Mouse (Mus musculus): Measurements from ENCODE around the gene Tapbp.
"Not testable (repeated sequence)": the region's sequence is repeated elsewhere in the genome, so short reads cannot be mapped to it uniquely, and the experiment has no call there.

The Tapbp gene

DNA sequence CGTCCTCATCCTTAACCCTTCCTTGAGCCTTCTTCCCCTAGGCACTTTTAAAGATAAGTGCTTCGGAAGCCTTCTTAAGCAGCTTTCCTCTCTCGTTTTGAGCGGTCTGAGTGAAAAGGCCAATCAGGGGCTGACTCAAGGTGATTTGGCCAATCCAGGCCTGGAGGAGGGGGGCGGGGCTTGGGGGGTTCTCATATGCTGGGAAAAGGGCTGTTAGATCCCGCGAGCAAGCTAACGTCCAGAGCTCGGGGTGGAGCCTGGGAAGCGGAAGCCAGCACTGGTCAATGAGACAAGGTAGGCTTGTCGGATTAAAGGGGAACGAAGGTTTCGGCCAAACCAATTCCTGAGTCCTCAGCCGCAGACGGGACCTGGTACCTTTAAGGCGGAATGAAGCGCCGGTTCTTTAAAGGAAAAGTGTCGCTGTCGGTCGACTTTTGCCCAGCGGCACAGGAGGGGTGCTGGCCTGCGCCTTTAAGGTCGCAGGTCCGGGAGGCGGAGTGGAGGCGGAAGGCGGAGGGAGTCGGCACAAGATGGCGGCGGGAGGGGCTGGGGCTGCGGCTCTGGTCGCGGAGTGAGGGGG is at the start of gene Tapbp, which contains the start of gene Zbtb22:
Gene Tapbp (plus strand): TSS at position 229 of the 580 bp plus-strand sequence.
Gene Zbtb22 (plus strand): TSS at position 234 of the 580 bp plus-strand sequence.
- DNase-seq (ENCODE audit: low spot score in 2 of 2): peak; percentile 93 to 95

DNA sequence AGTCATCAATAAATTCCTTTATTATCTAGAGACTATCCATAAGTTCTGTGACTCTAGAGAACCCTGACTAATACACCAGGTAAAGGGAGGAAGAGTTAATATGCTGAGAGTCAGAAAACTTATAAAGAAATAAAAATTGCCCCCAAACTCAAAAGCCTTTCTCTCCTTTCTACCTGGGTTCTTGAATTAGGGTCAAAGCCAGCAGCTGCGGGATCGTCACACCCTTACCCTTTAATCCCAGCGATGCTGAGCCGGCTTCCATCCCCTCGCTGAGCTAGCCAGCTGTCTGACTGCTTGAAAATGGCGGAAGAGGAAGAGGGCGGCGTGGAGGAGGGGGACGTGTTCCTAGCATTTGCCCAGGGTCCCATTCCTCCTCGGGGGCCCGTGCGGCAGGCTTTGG is 42.2 kb upstream of the Tapbp start, which contains the start of gene Gm7029:
Gene Gm7029 (plus strand): TSS at position 301 of the 400 bp plus-strand sequence.
- not testable (repeated sequence) for DNase-seq (ENCODE audit: low spot score in 2 of 2)

DNA sequence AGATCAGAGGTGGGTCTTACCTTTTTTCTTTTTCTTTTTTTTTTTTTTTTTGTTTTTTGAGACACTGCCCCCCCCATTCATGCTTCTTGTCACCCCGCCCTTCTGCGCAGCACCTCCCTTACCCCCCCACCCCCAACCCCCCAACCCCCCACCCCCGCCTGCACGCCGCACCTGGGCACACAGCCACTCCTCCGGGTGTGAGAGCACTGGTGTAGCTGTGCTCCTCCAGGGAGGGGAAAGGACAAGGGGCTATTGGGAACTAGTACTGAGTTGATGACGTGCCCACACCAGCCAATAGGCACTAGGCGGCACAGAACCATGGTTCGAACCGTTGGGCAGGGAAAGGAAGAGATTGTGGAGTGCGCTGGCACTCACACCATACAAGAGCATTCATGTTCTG is 41.3 kb upstream of the Tapbp start:
- DNase-seq (ENCODE audit: low spot score in 2 of 2): no peak

DNA sequence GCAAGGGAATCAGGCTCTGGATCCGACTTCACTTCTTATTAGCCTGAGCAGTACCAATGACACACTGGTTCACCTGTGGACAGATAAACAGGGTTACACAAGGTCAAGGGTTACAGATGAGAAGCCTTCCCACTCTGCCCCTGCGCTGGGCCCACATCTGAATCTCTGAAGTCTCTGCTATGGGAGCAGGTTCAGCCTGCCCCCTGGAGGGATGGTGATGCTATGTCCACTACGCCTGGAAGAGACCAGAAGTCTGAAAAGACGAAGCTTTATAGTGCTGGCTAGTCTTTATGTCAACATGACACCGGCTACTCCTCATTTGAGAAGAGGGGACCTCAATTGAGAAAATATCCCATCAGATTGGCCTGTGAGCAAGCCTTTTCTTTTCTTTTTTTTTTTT is 39.9 kb upstream of the Tapbp start:
- not testable (repeated sequence) for DNase-seq (ENCODE audit: low spot score in 2 of 2)

DNA sequence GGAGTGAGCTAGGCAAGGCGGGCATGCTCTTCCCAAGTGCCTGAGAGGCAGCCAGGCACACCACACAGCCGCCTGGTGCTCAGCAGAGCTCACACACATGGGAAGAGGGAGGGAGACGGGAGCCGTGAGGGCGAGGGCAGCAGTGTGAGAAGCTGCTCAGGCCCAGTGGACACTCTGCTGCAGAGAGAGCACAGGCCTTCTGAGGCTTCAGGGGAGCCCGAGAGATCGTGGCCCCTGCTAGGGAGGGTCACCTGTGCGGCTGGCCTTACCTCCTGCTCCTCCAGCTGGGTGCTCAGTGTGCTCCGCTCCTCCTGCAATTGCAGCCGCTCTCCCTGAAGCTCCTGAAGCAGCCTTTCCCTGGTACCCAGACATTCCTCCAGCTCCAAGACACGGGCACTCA is 31.4 kb upstream of the Tapbp start:
- not testable (repeated sequence) for DNase-seq (ENCODE audit: low spot score in 2 of 2)

DNA sequence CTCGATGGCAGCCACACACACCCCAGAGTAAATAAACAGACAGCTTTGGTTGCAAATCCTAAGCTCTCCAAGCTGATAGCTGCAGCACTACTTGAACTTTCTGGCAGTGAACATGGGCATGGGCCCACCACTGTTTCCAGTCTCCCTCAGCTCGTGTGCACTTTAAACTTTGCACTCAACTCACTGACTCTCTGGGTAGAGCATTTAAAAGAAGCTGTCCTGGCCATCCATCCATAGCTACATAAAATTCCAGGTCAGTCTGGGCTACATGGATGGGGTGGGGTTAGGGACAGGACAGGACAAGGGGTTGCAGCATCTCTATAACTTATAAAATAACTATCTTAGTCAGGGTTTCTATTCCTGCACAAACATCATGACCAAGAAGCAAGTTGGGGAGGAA is 27.9 kb upstream of the Tapbp start:
- DNase-seq (ENCODE audit: low spot score in 2 of 2): not testable (repeated sequence)

DNA sequence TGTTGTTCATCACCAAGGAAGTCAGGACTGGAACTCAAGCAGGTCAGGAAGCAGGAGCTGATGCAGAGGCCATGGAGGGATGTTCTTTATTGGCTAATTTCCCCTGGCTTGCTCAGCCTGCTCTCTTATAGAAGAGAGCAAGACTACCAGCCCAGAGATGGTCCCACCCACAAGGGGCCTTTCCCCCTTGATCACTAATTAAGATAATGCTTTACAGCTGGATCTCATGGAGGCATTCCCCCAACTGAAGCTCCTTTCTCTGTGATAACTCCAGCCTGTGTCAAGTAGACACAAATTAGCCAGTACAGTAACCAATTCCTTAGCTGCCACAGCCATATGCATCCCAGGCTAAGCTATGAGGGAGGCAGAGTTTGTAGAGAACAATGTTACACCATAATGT is 27.5 kb upstream of the Tapbp start:
- not testable (repeated sequence) for DNase-seq (ENCODE audit: low spot score in 2 of 2)

DNA sequence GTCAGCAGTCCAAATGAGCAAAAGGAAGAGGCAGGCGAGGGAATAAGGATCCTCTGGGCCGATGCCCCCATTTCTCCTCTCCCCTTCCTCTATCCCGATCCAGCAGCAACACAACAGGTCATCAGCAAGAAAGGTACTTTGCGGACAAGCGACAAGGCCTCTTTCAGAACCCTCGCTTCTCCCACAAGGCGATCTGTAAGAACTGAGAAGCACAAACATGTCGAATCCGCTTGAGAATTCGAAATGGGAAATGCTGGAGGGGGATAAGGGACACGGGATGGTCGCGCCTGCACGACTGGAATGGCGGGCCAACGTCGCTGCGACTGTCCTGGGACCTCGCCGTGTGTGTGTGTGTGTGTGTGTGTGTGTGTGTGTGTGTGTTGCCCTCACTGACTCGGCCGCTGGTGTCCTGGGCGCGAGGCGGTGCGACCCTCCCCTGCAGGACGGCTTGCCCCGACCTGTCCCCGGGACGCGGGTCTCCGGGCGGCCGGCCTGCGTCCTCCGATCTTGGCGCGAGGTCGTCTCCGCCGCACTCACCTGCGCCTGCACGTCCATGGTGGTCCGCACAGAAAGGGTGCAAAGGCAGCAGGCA is 25.7 kb upstream of the Tapbp start:
- not testable (repeated sequence) for DNase-seq (ENCODE audit: low spot score in 2 of 2)

DNA sequence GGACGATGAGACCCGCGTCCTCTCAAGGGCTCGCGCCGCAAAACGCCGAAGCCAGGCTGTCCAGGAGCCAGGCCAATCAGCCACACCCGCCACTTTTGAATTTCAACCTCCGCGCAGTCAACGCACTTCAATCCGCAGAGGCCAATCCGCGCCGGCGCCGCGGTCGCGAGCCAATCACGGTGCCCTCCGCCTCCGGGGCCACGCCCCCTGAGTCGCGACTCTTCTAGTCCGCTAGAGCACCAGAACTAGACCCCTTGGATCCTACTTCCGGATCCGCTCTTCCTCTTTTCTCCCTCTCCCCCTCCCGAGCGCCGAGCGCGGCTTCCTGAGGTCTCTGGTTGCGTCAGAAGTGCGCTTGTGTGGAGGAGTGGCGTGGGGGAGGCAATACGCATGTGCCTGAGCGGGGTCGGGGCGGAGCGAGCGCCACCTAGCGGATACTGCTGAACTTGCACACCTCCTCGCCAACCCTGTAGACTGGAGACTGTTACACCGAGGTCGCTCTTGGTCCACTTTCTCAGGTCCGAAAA is 25.1 kb upstream of the Tapbp start, which contains the start of gene Kifc1:
Gene Kifc1 (minus strand): TSS at position 129 of the 527 bp plus-strand sequence.
- DNase-seq (ENCODE audit: low spot score in 2 of 2): peak; percentile 98 to 99

DNA sequence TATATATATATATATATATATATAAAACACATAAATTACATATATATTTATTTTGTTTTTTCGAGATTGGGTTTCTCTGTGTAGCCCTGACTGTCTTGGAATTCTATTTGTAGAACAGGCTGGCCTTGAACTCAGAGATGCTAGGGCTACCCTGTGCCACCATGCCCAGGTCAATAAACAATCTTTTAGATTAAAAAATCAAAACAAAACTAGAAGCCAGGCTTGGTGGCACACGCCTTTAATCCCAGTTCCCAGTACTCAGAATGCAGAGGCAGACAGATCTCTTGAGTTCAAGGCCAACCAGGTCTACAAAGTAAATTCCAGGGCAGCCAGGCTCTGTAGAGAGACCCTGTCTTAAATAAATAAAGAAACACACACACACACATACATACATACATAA is 24.3 kb upstream of the Tapbp start:
- DNase-seq (ENCODE audit: low spot score in 2 of 2): no peak

DNA sequence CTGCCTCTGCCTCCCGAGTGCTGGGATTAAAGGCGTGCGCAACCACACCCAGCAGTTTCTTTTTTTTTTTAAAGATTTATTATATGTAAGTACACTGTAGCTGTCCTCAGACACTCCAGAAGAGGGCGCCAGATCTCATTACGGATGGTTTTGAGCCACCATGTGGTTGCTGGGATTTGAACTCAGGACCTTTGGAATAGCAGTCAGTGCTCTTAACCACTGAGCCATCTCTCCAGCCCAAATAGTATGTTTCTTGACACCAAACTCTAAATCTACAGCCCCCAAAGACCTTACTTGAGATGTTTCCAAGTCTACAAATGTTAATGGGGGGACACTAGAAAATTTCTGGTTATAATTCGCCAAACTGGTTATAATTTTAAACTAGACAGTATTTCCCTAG is 23.8 kb upstream of the Tapbp start:
- not testable (repeated sequence) for DNase-seq (ENCODE audit: low spot score in 2 of 2)

DNA sequence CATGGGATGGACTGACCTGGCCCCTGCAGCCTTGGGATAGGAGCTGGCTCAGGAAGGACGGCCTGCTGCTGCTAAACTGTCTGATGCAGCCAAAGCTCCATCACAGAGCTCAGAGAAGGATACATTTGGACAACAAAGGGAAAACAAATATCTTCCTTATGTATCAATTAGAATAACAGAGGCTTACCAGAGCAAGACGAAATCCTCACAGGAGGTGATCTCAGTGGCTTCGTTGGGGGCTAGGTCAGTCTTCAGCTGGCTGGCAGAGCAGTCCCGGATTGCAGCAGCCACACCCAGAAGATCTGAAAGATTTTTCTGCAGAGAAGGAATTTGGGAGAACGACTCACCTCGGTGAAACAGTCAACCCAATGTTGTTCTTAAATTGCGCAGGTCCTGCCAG is 23.3 kb upstream of the Tapbp start:
- DNase-seq (ENCODE audit: low spot score in 2 of 2): no peak

DNA sequence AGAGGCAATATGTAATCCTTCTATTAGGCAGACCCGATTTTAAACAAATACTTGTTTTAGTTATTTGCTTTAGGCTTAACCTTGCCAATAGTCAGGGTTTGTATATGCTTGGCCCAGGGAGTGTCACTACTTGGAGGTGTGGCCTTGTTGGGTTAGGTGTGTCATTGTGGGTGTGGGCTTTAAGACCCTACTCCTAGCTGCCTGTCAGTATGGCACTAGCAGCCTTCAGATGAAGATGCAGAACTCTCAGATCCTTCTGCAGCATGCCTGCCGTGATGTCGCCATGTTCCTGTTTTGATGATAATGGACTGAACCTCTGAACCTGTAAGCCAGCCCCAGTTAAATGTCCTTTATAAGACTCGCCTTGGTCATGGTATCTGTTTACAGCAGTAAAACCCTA is 22.7 kb upstream of the Tapbp start:
- DNase-seq (ENCODE audit: low spot score in 2 of 2): not testable (repeated sequence)

DNA sequence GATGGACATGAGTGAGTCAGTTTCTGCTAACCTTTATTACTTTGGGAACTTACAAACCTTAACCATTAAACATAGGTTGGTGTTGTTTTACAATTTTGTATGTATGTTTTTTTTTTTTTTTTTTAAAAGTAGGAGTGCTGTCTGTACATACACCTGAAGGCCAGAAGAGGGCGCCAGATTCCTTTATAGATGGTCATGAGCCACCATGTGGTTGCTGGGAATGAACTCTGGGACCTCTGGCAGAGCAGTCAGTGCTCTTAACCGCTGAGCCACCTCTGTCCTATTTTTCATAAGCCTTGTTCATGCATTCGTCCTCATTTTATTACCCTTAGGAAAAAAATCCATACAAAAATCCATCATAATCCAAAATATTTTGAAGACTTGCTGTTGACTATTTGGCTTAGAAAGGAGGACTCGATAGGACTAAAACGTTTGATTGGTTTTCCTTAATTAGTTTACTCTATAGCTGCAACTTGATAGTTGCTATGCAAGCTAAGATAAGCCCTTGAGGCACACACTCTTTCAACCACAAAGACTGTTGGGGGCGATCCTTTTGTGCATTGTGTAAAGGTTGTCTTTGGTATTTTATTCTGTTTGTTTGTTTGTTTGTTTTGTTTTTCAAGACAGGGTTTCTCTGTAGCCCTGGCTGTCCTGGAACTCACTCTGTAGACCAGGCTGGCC is 18.4 kb upstream of the Tapbp start:
- no peak for DNase-seq (ENCODE audit: low spot score in 2 of 2)

DNA sequence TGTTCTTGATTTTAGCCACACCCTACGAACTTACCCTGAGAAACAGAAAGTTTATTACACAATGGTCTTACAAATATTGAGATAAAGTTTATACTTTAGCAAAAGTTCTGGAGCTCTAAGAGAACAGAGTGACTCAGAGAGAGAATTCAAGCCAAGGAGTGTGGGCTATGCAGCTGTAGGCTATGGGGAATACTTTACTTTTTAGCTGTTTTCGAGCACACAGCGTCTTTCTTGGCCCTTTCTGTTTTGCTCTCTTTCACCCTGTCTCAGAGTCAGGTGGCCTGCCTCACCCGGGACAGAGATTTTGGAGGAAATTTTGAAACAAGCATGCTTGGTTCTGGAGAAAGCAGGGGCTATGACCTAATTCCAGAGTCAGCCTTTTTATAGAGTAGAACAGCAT is 17.5 kb upstream of the Tapbp start:
- not testable (repeated sequence) for DNase-seq (ENCODE audit: low spot score in 2 of 2)

DNA sequence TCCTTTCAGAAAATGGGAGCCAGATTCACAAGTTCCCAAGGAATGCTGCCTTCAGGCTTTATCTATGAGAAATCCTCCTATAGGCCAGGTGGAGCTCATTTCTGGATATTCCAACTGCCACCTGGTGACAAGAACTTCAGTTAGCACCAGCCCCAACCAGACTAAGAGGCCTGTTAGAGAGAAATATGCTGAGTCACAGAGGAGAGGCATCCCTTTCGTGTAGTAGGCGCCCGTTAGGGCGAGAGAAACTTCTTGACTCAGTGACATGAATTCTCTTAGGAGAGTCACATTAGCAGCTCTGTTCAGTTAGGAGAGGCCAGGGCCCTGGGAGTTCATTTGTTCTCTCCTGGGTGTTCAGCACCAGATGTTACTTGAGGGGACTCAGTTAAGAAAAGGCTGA is 16.1 kb upstream of the Tapbp start:
- DNase-seq (ENCODE audit: low spot score in 2 of 2): no peak

DNA sequence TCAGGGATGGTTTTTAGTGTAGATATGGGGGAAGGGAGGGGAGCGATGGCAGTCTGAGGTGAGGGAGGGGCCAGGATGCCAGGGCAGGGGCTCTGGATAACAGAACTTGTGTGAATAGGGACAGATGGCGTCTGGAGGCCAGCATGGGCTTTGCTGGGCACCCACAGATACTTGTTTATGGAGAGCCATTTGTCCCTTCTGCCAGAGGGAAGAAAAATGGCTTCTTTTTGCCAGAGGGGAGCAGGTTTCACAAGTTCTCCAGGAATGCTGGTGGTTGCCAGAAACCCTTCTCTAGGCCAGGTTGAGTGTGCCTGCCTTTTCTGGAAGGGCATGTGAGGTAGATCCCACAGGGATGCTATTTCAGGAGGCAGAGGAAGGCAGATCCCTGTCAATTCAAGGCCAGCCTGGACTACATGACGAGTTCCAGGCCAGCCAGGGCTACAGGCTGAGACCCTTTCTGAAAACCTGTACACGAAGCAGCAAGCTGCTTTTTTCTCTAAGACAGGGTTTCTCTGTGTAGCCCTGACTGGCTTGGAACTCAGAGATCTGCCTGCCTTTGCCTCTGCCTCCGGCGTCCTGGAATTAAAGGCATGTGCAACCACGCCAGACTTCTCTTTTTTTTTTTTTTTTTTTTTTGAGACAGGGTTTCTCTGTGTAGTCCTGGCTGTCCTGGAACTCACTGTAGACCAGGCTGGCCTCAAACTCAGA is 15.3 kb upstream of the Tapbp start:
- no peak for DNase-seq (ENCODE audit: low spot score in 2 of 2)

DNA sequence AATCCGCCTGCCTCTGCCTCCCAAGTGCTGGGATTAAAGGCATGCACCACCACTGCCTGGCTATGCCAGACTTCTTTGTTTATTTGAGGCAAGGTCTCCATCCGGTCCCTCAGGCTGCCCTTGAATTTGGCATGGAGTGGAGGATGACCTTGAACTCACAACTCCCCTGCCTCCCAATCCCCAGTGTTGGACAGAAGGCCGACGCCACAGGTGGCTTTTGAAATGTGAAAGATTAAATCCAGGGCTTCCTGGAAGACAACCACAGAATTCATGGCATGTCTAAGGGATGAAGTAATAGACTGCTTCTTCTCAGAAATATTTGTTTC is 14.7 kb upstream of the Tapbp start:
- no peak for DNase-seq (ENCODE audit: low spot score in 2 of 2)

DNA sequence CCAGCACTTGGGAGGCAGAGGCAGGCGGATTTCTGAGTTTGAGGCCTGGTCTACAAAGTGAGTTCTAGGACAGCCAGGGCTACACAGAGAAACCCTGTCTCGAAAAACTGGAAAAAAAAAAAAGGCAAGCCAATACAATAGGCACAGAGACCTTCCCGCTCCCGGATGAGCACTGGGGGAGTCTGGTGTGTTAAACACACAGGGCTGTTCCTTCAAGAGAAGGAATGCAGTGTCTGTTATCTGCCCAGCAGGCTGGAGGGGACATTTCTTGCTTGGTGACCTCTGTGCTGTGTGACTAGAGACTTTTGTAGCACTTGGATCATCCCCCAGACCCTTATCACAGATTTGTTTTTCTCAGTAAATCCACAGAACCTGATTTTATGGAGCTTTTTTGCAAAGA is 14.0 kb upstream of the Tapbp start:
- no peak for DNase-seq (ENCODE audit: low spot score in 2 of 2)

DNA sequence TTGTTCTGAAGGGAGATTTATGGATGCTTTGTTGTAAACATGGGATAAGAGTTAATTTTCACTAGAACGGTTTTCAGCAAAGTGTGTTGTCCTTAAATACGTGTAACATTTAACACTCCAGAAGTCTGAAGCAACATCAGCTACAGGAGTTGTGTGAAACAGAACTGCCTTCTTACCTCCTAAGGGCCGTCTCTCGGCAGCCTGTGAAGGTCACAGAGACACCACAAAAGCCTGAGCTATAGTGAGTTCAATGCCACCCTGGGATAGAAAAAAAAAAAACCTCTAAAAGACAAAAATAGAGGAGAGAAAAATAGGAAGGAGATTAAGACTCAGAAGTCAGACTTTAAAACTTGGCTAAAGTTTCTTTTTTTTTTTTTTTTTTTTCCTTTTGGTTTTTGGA is 13.6 kb upstream of the Tapbp start:
- DNase-seq (ENCODE audit: low spot score in 2 of 2): no peak

DNA sequence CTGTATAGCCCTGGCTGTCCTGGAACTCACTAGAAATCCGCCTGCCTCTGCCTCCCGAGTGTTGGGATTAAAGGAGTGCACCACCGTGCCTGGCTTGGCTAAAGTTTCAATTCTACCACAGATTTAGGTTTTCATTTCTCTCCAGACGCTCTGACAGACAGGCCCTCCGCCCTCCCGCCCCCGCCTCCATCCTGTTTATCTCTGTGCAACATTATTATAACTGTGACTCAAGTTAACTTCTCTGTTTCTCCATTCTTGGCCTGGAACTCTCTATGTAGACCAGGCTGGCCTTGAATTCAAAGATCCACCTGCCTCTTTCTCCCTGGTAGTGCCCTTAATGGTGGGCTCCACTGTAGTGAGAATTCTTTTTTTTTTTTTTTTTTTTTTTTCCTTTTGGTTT is 13.2 kb upstream of the Tapbp start:
- no peak for DNase-seq (ENCODE audit: low spot score in 2 of 2)

Data from urinary bladder, postnatal 36 days (tissue).